Mouse (Mus musculus) kidney, embryonic 14.5 days (tissue): ENCODE results near the gene Esyt3. TPM values are rescaled to one million over a fixed set of nuclear protein-coding genes. Genes with fewer than 3 reads are reported as not detected.

ENCODE experiments used
- ATAC-seq: fragments of 200-750 bp; cut with Nextera tagmentation; 2 replicates; pipeline ENCODE4 v1.8.0; 2017; ENCODE audit warnings: moderate number of reproducible peaks, mild to moderate bottlenecking, moderate TSS enrichment, moderate library complexity; ENCODE audit not compliant: low FRiP score, low TSS enrichment
- H3K27ac ChIP-seq: fragments of 300-500 bp; sonication (generic); 2 replicates; pipeline ENCODE4 v1.5.1; 2014; ENCODE audit warnings: low read depth, mild to moderate bottlenecking, low read length, moderate library complexity, mixed read lengths
- H3K27me3 ChIP-seq: fragments of 300-500 bp; sonication (generic); 2 replicates; pipeline ENCODE4 v1.6.1; 2014; ENCODE audit warnings: mild to moderate bottlenecking, low read length; ENCODE audit not compliant: control insufficient read depth, insufficient read depth
- H3K36me3 ChIP-seq: fragments of 300-500 bp; sonication (generic); 2 replicates; pipeline ENCODE4 v1.6.1; 2014; ENCODE audit warnings: low read length, mixed read lengths; ENCODE audit not compliant: control insufficient read depth, insufficient read depth
- H3K4me1 ChIP-seq: fragments of 300-500 bp; sonication (generic); 2 replicates; pipeline ENCODE4 v1.6.1; 2014; ENCODE audit warnings: low read length, mixed read lengths; ENCODE audit not compliant: control insufficient read depth, insufficient read depth
- H3K4me2 ChIP-seq: fragments of 300-500 bp; sonication (generic); replicated peaks from 2 replicates; pipeline ENCODE4 v1.6.1; 2014; ENCODE audit warnings: low read depth, mild to moderate bottlenecking, low read length
- H3K4me3 ChIP-seq: fragments of 300-500 bp; sonication (generic); 2 replicates; pipeline ENCODE4 v1.5.1; 2014; ENCODE audit warnings: mild to moderate bottlenecking, low read length
- H3K9ac ChIP-seq: fragments of 300-500 bp; sonication (generic); 2 replicates; pipeline ENCODE4 v1.6.1; 2014; ENCODE audit warnings: low read depth, mild to moderate bottlenecking, low read length, moderate library complexity
- H3K9me3 ChIP-seq: fragments of 300-500 bp; sonication (generic); 2 replicates; pipeline ENCODE4 v1.6.1; 2016; ENCODE audit warnings: low read length; ENCODE audit not compliant: control insufficient read depth
- WGBS: fragments of 180-500 bp; shearing (Covaris S2); extraction: QIAGEN DNeasy Blood & Tissue Kit; methylation state at CpG from one replicate; pipeline ENCODE4 v1.1.7; 2014; 5-methylcytosine and 5-hydroxymethylcytosine counted together
- polyA plus RNA-seq: library from polyadenylated mRNA; unstranded; fragments of >200 nt; fragmentation: Nextera tagmentation; extraction: Ambion mirVana; gene quantifications from 2 replicates; pipeline ENCODE4 v1.2.1, GENCODE M21; 2014

Esyt3 gene
- polyA plus RNA-seq, 1 experiment from 2014 or later, result 0.76 TPM

DNA sequence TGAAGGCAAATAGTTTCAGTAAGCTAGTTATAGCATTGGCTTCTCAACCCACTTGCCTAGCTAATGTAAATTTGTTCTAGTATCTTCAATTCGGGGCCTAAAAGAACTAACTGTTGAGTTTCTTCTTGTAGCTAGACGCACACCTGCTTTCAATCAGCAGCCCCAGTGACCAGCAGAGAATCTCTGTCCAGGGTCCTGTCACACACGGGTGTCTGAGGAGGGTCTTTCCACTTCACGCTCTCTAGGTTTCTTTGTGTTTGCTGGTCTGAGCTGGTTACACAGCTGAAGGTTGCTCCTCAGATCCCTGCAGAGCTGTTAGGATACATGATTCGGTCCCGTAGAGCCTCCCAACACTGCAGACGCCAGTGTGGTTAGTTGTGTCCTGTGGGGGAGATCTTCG lies 4.7 kb upstream of the Esyt3 start:
- WGBS, result 60% methylated on average over 8 of the region's 8 CpGs
- H3K4me3 ChIP-seq, result no peak overlapping the region
- H3K27me3 ChIP-seq, result peaks cover 21% of the 10 kb centered on the region
- H3K4me2 ChIP-seq, result no peak overlapping the region
- peak; percentile 28; the same call in 1 of the 2 replicates for ATAC-seq
- no peak overlapping the region for H3K27ac ChIP-seq
- H3K9me3 ChIP-seq, result no peaks in the 10 kb centered on the region
- H3K9ac ChIP-seq, result no peak overlapping the region
- H3K4me1 ChIP-seq, result no peaks in the 10 kb centered on the region
- no peaks in the 10 kb centered on the region for H3K36me3 ChIP-seq

DNA sequence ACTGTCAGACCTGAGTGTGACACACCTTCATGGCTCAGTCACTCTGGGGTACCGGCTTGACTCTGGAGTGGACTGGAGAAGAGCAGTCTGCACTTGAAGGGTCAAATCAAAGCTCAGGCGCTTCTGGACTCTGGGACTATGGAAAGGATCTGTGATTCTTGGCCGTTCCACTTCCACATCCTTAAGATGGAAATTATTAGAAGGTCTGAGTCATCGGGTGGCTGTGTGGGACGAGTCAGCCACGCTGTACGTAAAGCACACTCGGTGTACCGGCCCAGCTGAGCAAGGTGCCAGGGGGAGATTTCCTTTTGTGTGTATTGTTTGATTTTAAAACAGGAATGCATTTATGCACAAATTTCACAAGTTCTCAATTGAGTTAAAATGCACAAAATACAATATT lies 3.6 kb upstream of the Esyt3 start:
- Histone ChIP-seq H3K27ac (no peak overlapping the region), H3K9me3 (no peaks in the 10 kb centered on the region), H3K9ac (no peak overlapping the region), H3K4me2 (no peak overlapping the region), H3K27me3 (peaks cover 33% of the 10 kb centered on the region), H3K4me1 (0 out of 2 replicates have a peak, but pooled peaks cover 3% of the 10 kb centered on the region), H3K4me3 (no peak overlapping the region), H3K36me3 (no peaks in the 10 kb centered on the region)
- ATAC-seq, result no peak
- WGBS, result 90% methylated on average over 9 of the region's 9 CpGs

DNA sequence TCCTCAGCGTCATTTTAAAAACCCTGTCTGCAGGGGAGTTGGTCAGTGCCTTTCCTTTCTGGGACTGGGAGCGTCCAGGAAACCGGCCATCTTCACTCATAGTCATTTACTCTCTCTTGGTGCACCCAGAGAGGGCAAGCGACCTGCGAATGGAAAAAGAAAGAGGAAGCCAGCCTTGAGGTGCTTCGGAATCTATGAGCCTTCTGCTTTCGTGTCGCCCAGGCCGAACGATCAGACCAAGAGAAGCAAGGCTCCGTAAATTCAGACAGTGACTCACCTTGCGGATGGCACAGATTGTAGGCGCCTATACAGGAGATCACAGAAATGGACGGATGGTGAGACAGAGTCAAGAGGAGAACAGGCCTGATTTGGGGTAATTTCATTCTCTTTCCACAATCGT lies 655 bp upstream of the Esyt3 start:
- H3K36me3 ChIP-seq, result no peaks in the 10 kb centered on the region
- peaks cover 46% of the 10 kb centered on the region for H3K27me3 ChIP-seq
- H3K27ac ChIP-seq, result no peak overlapping the region
- H3K9me3 ChIP-seq, result no peaks in the 10 kb centered on the region
- no peak overlapping the region for H3K4me2 ChIP-seq
- 0 out of 2 replicates have a peak, but pooled peaks cover 3% of the 10 kb centered on the region for H3K4me1 ChIP-seq
- no peak overlapping the region for H3K4me3 ChIP-seq
- no peak for ATAC-seq
- no peak overlapping the region for H3K9ac ChIP-seq
- WGBS, result 89% methylated on average over 15 of the region's 15 CpGs

DNA sequence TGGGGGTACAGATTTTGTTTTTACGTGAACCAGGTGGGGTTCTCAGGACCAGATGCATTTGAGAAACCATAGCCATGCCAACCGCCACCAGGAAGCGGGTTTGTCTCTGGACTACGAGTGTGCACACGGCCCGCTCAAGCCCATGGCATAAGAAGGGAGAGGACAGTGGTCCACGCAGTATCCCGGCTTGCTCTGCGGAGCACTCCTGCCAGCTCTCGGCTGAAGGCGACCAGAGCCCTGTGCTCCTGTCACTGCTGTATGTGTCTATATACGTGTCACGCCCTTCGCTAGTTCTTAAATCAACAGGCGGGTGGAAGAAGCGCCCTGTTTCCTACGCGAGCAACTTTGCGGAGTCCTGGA lies 816 bp downstream of the Esyt3 start:
- Histone ChIP-seq H3K4me3 (peak overlapping the region; percentile 39), H3K4me1 (0 out of 2 replicates have a peak, but pooled peaks cover 3% of the 10 kb centered on the region), H3K36me3 (no peaks in the 10 kb centered on the region), H3K9ac (peak overlapping the region; percentile 40; the same call in 1 of the 2 replicates), H3K27ac (no peak overlapping the region), H3K9me3 (no peaks in the 10 kb centered on the region), H3K4me2 (peak overlapping the region; percentile 67), H3K27me3 (peaks cover 46% of the 10 kb centered on the region)
- ATAC-seq, result no peak; the same call in 1 of the 2 replicates
- WGBS, result 2% methylated on average over 19 of the region's 19 CpGs

DNA sequence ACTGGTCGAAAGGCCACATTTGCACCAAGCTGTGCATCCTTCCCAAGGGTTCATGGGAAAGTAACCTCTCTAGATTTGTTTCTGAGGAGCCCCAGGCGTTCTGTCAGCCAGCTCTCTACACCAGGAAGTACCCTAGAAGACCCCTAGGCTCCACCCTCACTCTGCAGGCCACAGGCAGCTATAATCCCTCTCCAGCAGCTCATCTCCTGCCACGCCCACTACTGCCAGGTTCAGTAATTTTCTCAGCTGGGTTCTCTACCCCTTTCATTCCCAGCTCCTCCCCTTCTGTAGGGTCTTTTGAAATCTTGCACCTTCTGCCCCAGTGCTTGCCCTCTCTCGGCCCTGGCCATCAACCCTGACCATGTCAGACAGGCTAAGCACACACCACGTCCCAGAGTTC lies 2.4 kb downstream of the Esyt3 start:
- ATAC-seq, result no peak
- no peaks in the 10 kb centered on the region for H3K9me3 ChIP-seq
- 24% methylated on average over 5 of the region's 5 CpGs for WGBS

DNA sequence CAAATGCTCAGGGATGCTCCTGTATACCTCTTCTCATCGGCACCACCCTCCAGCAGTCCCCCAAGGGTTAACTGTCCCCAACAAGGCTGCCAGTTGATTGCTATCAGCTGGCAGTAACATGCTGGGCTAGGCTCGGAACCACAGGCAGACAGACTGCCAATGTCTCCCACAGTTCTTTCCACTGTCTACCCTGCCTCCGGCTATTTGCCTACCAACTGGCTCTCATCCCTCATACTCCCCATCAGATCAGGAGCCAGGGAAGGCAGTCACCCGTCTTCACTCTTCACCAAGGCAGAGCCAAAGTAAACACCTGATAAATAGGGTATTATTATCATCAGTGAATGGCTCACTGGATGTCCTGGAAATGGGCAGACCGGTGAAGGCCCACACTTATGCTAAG lies 3.6 kb downstream of the Esyt3 start:
- H3K36me3 ChIP-seq, result no peaks in the 10 kb centered on the region
- WGBS, result 66% methylated on average over 5 of the region's 5 CpGs
- no peak overlapping the region for H3K4me3 ChIP-seq
- no peaks in the 10 kb centered on the region for H3K9me3 ChIP-seq
- peaks cover 42% of the 10 kb centered on the region for H3K27me3 ChIP-seq
- no peak overlapping the region for H3K4me2 ChIP-seq
- H3K4me1 ChIP-seq, result 0 out of 2 replicates have a peak, but pooled peaks cover 3% of the 10 kb centered on the region
- no peak overlapping the region for H3K9ac ChIP-seq
- H3K27ac ChIP-seq, result no peak overlapping the region
- ATAC-seq, result no peak

More for the DNA sequence above, 2.4 kb downstream of the Esyt3 start:
- Histone ChIP-seq H3K27me3 (peaks cover 46% of the 10 kb centered on the region), H3K9ac (no peak overlapping the region), H3K36me3 (no peaks in the 10 kb centered on the region), H3K4me1 (0 out of 2 replicates have a peak, but pooled peaks cover 3% of the 10 kb centered on the region), H3K4me2 (no peak overlapping the region), H3K4me3 (no peak overlapping the region), H3K27ac (no peak overlapping the region)

DNA sequence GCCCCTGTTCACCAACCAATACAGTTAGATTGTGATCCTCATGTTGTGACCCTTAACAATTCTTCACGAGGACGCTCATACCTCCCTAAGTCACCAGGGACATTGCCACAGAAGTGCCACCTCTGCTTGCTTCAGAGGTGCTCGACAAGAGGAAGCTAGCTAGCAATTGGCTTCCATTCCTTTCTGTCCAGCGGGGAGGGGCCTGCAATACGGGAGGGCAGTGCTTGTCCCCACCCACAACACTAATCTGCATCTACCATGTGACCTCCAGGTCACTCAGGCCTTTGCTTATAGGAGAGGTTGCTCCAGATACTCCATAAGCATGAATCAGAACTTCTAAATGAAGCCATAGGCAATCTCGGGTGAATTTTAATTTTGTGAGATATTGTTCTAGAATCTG lies 5.0 kb downstream of the Esyt3 start:
- ATAC-seq, result no peak
- WGBS, result 55% methylated on average over 6 of the region's 6 CpGs
- Histone ChIP-seq H3K27me3 (peaks cover 28% of the 10 kb centered on the region), H3K4me3 (no peak overlapping the region), H3K36me3 (no peaks in the 10 kb centered on the region), H3K9me3 (no peaks in the 10 kb centered on the region), H3K27ac (no peak overlapping the region), H3K4me2 (no peak overlapping the region), H3K4me1 (0 out of 2 replicates have a peak, but pooled peaks cover 3% of the 10 kb centered on the region), H3K9ac (no peak overlapping the region)

DNA sequence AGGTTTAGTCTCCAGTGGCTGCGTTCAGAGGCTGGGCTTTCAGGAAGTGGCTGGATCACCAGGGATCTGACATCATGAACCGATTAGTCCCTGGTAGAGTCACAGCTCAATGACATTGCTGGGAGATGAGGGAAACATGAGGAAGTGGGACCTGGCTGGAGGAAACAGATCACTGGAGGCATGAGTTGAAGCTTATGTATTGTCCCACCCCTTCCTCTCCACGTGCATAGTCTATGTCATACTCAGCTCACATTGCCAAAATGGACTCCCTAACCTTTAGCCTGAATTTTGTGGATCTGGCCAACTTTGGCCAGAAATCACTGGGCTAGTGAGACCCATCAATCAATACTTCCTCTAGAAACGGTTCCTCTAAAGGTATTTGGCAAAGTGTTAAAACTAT lies 5.4 kb downstream of the Esyt3 start:
- Histone ChIP-seq H3K36me3 (no peaks in the 10 kb centered on the region), H3K27ac (no peak overlapping the region), H3K9ac (no peak overlapping the region), H3K4me3 (no peak overlapping the region), H3K27me3 (peaks cover 24% of the 10 kb centered on the region), H3K9me3 (no peaks in the 10 kb centered on the region), H3K4me2 (no peak overlapping the region), H3K4me1 (0 out of 2 replicates have a peak, but pooled peaks cover 3% of the 10 kb centered on the region)
- no peak for ATAC-seq
- 76% methylated on average over 4 of the region's 4 CpGs for WGBS

DNA sequence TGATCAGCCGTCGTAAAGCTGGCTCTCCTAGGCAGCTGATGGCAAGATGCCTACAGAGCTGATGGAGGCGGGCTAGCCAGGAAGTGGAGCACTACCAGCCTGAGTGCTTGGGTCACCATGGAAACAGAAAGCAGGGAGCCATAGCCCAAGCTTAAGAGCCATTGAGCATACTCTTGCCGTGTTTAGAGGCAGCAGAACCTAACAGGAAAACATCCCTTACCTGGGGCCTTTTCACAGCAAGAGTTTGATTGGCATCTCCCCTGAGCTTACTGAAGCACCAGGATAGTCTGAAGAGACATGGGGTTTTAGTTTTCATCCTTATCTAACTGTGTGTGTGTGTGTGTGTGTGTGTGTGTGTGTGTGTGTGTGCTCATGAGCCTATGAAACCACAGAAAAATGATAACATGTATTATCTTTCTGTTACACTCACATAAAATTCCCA lies 13.0 kb downstream of the Esyt3 start:
- no peak overlapping the region for H3K4me2 ChIP-seq
- no peak overlapping the region for H3K27ac ChIP-seq
- H3K27me3 ChIP-seq, result no peaks in the 10 kb centered on the region
- H3K9ac ChIP-seq, result no peak overlapping the region
- ATAC-seq, result no peak
- 27% methylated on average over 4 of the region's 4 CpGs for WGBS
- H3K36me3 ChIP-seq, result no peaks in the 10 kb centered on the region
- no peaks in the 10 kb centered on the region for H3K9me3 ChIP-seq
- H3K4me1 ChIP-seq, result no peaks in the 10 kb centered on the region
- no peak overlapping the region for H3K4me3 ChIP-seq
